Mouse (Mus musculus) layer of hippocampus, adult 2 months (tissue): ENCODE measurements at regions not wholly inside any gene's neighbourhood (a gene's known extent, or its start where the extent isn't known, plus 50 kb on each side); places are given as distances from the start of the nearest gene placed in this dataset.

ENCODE experiments used
- DNase-seq, 2 experiments: peaks; one replicate each; pipeline ENCODE4 v3.0.0; 2022; ENCODE audit warnings: low spot score in 2 of 2
- H3K27ac ChIP-seq: fragments of 200-600 bp; 2 replicates; pipeline ENCODE4 v1.8.1; 2022
- H3K4me3 ChIP-seq: fragments of 200-600 bp; 2 replicates; pipeline ENCODE4 v1.8.1; 2022; ENCODE audit warnings: mild to moderate bottlenecking
- CTCF ChIP-seq: fragments of 200-600 bp; conservative IDR thresholded peaks from 2 replicates; pipeline ENCODE4 v1.8.1; 2022; ENCODE audit warnings: antibody characterized with exemption, mild to moderate bottlenecking, moderate library complexity

GRCm38 (mm10) chr12:9919007-9919406 is 349.1 kb downstream of the Osr1 start:
- no peak for TF ChIP-seq CTCF
- Histone ChIP-seq H3K27ac (no peak overlapping the region), H3K4me3 (no peak overlapping the region)
- DNase-seq, result no peak

DNA sequence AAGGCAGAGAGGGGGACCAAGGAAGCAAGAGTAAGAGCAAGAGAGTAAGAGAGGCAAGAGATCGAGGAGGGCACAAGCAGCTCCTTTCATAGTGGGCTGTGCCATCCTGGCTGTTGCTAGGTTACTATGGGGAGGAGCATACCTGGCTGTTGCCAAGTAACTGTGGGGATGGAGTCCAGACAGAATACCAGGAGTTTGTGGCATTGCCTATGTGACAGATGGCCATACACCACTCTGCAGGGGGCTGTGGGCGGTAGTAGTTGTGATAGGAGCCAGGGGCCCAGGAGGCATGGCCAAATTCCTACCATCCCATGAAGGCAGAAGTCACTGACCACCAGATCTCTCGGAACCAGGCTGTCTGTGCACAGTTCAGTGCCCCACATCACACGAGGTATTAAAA is 349.5 kb downstream of the Osr1 start:
- TF ChIP-seq CTCF, result no peak
- no peak overlapping the region for H3K4me3 ChIP-seq
- H3K27ac ChIP-seq, result no peak overlapping the region
- DNase-seq, result peak in 1 of 2 experiments; percentile 39

DNA sequence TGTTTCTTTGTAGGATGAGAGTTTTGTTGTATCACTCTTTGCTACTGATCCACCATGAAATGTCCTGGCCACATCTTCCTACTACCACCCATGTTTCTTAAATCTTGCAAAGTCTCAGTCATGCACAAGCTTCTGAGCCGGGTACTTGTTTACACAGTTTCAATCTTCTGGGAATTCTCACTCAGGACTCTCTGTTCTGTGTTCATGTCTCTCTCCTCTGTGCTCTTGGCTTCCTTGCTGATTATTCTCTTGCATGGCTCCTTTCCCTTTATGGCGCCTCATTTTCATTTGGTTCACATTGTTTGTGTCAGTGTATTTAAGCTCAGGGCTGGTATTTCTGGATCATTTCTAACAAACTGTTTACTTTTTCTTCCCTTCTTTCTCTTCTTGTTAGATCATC is 350.5 kb downstream of the Osr1 start:
- DNase-seq, result no peak
- Histone ChIP-seq H3K4me3 (no peak overlapping the region), H3K27ac (no peak overlapping the region)
- TF ChIP-seq CTCF, result no peak

GRCm38 (mm10) chr12:9921591-9922198 is 351.8 kb downstream of the Osr1 start:
- H3K27ac ChIP-seq, result no peak overlapping the region
- H3K4me3 ChIP-seq, result no peak overlapping the region
- DNase-seq, result no peak
- TF ChIP-seq CTCF, result no peak

DNA sequence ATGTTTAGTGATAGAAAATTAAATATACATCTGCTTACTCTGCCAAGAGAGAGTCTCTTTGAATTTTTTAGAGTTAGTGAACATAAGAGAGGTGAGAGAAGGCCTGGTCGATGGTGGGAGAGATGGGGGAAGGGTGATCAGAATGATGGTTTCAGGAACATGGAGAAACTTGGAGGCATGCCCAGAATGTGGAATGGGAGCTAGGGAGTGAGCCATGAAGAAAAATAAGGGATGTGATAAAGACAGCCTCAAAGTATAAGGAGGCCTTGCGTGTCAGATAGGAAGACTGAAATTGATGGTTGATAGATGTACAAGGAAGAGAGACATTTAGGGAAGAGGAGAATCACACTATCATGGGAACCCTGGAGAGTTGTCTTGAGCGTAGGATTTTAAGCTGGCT is 354.6 kb downstream of the Osr1 start:
- no peak for DNase-seq
- no peak for TF ChIP-seq CTCF
- Histone ChIP-seq H3K27ac (no peak overlapping the region), H3K4me3 (no peak overlapping the region)

DNA sequence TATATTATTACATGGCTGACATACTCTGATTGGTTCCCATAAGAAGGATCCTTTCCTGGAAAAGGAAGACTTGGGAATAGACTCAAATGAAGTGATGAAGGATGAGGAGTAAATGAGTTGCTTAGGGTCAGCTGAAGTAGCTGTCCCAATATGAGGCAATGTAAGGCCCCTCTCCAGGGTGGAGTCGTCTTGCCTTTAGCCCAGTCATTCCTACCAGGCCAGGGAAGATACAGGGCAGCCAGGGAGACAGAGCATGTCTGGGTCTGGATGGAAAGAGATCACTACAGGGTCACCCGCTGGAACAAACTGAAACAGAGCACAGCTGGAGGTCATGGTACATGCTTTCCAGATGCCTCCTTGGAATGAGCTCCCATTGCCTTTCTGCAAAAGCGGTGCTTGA is 364.2 kb downstream of the Osr1 start:
- H3K27ac ChIP-seq, result no peak overlapping the region
- no peak overlapping the region for H3K4me3 ChIP-seq
- no peak for DNase-seq
- TF ChIP-seq CTCF, result no peak

GRCm38 (mm10) chr12:9941357-9941756 is 371.4 kb downstream of the Osr1 start:
- Histone ChIP-seq H3K27ac (no peak overlapping the region), H3K4me3 (no peak overlapping the region)
- DNase-seq, result no peak
- TF ChIP-seq CTCF, result no peak

DNA sequence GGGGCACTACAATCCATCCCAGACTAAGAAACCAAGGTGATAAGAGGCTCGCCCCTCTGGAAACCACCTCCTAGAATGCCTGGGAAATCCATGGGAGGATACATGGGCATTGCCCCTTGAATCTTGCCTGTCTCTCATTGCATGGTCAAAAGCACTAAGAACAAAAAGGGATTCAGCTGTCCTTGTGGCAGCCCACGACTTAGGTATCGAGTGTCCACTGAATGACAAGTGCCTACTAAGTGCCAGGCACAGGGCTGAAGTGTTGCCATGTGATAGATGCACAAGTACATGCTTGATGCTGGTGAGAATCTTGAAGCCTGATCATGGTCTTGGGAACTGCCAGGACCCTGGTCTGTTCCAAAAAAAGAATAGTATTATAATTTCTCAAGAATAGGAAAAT is 371.9 kb downstream of the Osr1 start:
- TF ChIP-seq CTCF, result no peak
- no peak overlapping the region for H3K27ac ChIP-seq
- no peak for DNase-seq
- H3K4me3 ChIP-seq, result no peak overlapping the region

GRCm38 (mm10) chr12:9948784-9949183 is 378.9 kb downstream of the Osr1 start:
- Histone ChIP-seq H3K4me3 (no peak overlapping the region), H3K27ac (no peak overlapping the region)
- TF ChIP-seq CTCF, result no peak
- DNase-seq, result no peak

DNA sequence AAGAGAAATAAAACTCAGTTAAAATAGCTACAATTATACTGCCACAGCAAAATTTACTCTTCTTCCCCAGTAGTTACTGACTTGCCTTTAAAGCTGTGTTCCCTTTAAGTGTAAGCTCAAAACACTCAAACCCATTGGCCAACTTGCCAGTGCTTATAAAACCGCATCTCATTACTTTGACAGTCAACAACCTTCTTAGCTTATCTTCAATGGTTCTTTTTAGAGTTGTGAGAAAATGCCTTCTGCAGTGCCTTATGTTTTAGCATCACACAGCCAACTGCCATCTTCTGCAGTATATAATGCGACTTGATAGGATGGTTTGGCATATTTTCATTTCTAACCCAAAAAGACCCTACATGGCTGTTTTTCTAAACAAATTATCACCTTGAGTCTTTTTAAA is 382.5 kb downstream of the Osr1 start:
- no peak for TF ChIP-seq CTCF
- no peak overlapping the region; the same call in 1 of the 2 replicates for H3K27ac ChIP-seq
- H3K4me3 ChIP-seq, result no peak overlapping the region
- DNase-seq, result no peak

GRCm38 (mm10) chr12:9954178-9954888 is 384.4 kb downstream of the Osr1 start:
- no peak overlapping the region for H3K27ac ChIP-seq
- no peak overlapping the region for H3K4me3 ChIP-seq
- TF ChIP-seq CTCF, result no peak
- DNase-seq, result no peak

GRCm38 (mm10) chr12:9969390-9969789 is 399.5 kb downstream of the Osr1 start:
- H3K4me3 ChIP-seq, result no peak overlapping the region
- DNase-seq, result no peak
- no peak for TF ChIP-seq CTCF

DNA sequence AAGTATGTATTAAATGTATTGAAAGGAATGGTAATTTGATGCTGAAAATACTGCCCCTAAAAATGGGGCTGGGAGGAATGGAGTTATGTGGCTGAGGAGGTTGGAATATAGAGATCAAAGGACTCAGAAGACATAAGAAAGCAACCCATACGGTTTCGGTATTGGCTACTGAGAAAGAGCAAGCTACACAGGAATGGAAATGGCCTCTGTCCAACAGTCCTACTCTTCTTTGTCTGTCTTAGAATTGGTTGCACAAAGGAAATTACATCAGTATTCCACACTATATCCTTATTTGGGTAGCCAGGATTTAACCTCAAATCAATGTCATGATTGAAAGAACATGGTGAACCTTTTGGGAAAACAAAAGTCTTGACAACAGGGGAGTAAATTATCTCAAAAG is 399.0 kb upstream of the Nt5c1b start:
- Histone ChIP-seq H3K27ac (no peak overlapping the region), H3K4me3 (no peak overlapping the region)
- DNase-seq, result no peak
- TF ChIP-seq CTCF, result no peak

More at GRCm38 (mm10) chr12:9969390-9969789, 399.5 kb downstream of the Osr1 start:
- no peak overlapping the region for H3K27ac ChIP-seq

- Histone ChIP-seq H3K27ac (0 out of 2 replicates have a peak overlapping the region, but pooled peaks have one; percentile 18), H3K4me3 (no peak overlapping the region)
- no peak for TF ChIP-seq CTCF
- peak; percentile 44 for DNase-seq
These were observed 391.2 kb upstream of the Nt5c1b start for GRCm38 (mm10) chr12:9978494-9979112.
